Mouse (Mus musculus) spleen, adult 12 weeks (tissue): ENCODE measurements around the gene Myo3a.
"Not testable (repeated sequence)": the region's sequence is repeated elsewhere in the genome, so short reads cannot be mapped to it uniquely, and the experiment has no call there.

ENCODE experiments used
- DNase-seq: peaks from one replicate; pipeline ENCODE4 v3.0.0; 2022; ENCODE audit warnings: low spot score

Gene Myo3a

GRCm38 (mm10) chr2:22227308-22227707 lies at the start of gene Myo3a:
TSS of gene Myo3a (plus strand) at chr2:22227503.
- no peak for DNase-seq

- no peak for DNase-seq
These were observed 23.2 kb downstream of the Myo3a start for GRCm38 (mm10) chr2:22250462-22250861.

- no peak for DNase-seq
These were observed 23.7 kb downstream of the Myo3a start for GRCm38 (mm10) chr2:22251045-22251444.

GRCm38 (mm10) chr2:22255600-22255999 lies 28.3 kb downstream of the Myo3a start:
- no peak for DNase-seq

- DNase-seq = no peak
These were observed 44.3 kb downstream of the Myo3a start for GRCm38 (mm10) chr2:22271555-22271954.

- DNase-seq = no peak
These were observed 58.1 kb downstream of the Myo3a start for GRCm38 (mm10) chr2:22285366-22285765.

GRCm38 (mm10) chr2:22285777-22286176 lies 58.5 kb downstream of the Myo3a start:
- DNase-seq = no peak

- DNase-seq = no peak
These were observed 66.5 kb downstream of the Myo3a start for GRCm38 (mm10) chr2:22293579-22294446.

GRCm38 (mm10) chr2:22294447-22294738 lies 67.1 kb downstream of the Myo3a start:
- no peak for DNase-seq

GRCm38 (mm10) chr2:22297913-22298312 lies 70.6 kb downstream of the Myo3a start:
- DNase-seq = no peak

- no peak for DNase-seq
These were observed 111.1 kb downstream of the Myo3a start for GRCm38 (mm10) chr2:22338269-22338857.

GRCm38 (mm10) chr2:22410511-22410910 lies 183.2 kb downstream of the Myo3a start:
- DNase-seq = not testable (repeated sequence)

- DNase-seq = no peak
These were observed 321.1 kb downstream of the Myo3a start for GRCm38 (mm10) chr2:22548421-22548820.

GRCm38 (mm10) chr2:22587469-22588169 lies 360.3 kb downstream of the Myo3a start:
- not testable (repeated sequence) for DNase-seq

GRCm38 (mm10) chr2:22588170-22588541 lies 360.9 kb downstream of the Myo3a start:
- not testable (repeated sequence) for DNase-seq

- DNase-seq = not testable (repeated sequence)
These were observed 361.5 kb downstream of the Myo3a start for GRCm38 (mm10) chr2:22588673-22589381.

GRCm38 (mm10) chr2:22589382-22590205 lies 362.3 kb downstream of the Myo3a start:
- DNase-seq = not testable (repeated sequence)

- DNase-seq = no peak
These were observed 362.8 kb downstream of the Myo3a start for GRCm38 (mm10) chr2:22590206-22590490.

GRCm38 (mm10) chr2:22617951-22618350 lies 390.6 kb downstream of the Myo3a start:
- no peak for DNase-seq

GRCm38 (mm10) chr2:22619416-22619815 lies 392.1 kb downstream of the Myo3a start:
- no peak for DNase-seq

- no peak for DNase-seq
These were observed 392.7 kb downstream of the Myo3a start for GRCm38 (mm10) chr2:22620030-22620429.

GRCm38 (mm10) chr2:22620534-22620933 lies 393.2 kb downstream of the Myo3a start:
- DNase-seq = no peak
